Mouse (Mus musculus) heart, postnatal 4 days (tissue): ENCODE measurements around the gene Gimap1. TPM values are rescaled to one million over a fixed set of nuclear protein-coding genes. Genes with fewer than 3 reads are reported as not detected.

Experiments used
- DNase-seq: peaks from one replicate; pipeline ENCODE4 v3.0.0; 2021
- total RNA-seq, 2 experiments: library from RNA; stranded (reverse); gene quantifications; 2 replicates each; pipeline ENCODE4 v1.2.3; 2021

Gimap1 gene
- total RNA-seq = 10 to 100 TPM; 12.9 to 19.4 TPM

DNA sequence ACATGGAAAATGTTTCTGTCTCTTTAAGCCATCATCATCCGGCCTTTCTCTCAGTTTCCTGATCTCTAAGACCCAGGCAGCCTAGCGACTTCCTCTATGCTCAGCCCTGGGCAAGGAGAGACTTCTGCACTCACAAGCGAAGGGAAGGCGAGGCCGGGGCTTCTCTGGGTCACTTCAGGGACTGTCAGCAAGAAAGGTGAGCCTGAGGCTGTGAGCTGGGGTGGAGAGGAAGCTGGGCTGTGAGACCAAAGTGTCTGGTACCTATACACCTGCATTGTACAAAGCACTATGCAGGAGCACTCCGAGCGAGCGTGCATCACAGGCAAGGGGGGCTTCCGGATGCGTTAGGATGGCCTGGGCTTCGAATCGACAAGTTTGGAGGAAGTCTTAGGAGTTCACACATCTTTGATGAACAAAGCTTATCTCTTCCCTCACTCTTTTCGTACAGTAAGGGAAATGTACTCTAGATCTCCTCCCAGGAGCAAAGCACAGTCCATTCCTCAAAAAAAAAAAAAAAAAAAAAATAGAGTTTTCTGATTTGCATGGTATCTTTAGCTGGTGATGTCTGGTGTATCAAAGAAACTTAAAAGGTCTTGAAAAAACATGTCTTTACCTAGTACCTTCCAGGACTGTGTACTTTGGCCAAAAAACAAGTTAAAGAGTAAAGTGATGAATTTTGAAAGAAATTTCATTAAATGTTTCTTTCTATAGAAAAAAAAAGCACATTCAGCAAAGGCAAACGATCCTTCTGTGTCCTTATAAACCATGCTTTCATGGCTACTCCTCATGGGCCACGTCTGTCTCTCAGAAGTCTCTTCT is at the start of gene Gimap1:
TSS of gene Gimap1 (plus strand) at position 94 of the 819 bp plus-strand sequence.
- peak; percentile 41 for DNase-seq

DNA sequence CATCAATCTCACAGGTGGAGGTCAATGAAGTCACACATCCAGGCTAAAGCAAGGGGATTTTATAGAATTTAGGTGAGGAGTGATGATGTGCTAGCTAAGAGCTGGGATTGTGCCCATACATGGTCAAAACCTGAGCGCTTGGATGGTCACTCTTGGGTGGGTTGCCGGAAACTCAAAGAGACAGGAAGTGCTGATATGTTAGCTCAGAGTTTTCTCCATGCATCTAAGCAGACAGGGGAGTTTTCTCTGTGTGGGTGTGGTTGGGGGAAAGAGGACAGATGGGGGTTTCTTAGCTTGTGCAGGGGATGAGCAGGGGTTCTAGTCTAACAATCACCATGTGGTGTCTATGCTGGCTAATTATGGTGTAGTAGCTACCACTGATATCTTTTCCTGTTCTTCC is 49.5 kb upstream of the Gimap1 start:
- no peak for DNase-seq

DNA sequence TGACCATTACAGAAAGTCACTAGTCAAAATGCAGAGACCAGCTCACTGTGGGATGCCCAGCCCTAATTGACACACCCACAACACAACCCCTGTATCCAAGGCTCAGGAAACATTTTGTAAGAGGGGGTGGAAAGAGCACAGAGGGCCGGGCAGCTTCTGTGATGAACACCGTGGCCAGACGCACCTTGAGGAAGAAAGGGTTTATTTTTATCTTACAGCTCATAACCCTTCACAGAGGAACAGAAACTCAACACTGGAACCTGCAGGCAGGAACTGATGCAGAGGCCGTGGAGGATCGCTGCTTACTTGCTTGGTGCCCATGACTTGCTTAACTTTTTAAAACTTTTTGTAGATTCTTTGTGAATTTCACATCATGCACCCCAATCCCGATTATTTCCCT is 45.9 kb upstream of the Gimap1 start:
- no peak for DNase-seq

GRCm38 (mm10) chr6:48696830-48697554 is 41.9 kb upstream of the Gimap1 start:
- DNase-seq = no peak

GRCm38 (mm10) chr6:48697555-48697930 is 41.3 kb upstream of the Gimap1 start:
- DNase-seq = no peak

GRCm38 (mm10) chr6:48698066-48698856 is 40.6 kb upstream of the Gimap1 start:
- DNase-seq = no peak

- DNase-seq = no peak
Measured at GRCm38 (mm10) chr6:48698888-48699287, 40.0 kb upstream of the Gimap1 start.

DNA sequence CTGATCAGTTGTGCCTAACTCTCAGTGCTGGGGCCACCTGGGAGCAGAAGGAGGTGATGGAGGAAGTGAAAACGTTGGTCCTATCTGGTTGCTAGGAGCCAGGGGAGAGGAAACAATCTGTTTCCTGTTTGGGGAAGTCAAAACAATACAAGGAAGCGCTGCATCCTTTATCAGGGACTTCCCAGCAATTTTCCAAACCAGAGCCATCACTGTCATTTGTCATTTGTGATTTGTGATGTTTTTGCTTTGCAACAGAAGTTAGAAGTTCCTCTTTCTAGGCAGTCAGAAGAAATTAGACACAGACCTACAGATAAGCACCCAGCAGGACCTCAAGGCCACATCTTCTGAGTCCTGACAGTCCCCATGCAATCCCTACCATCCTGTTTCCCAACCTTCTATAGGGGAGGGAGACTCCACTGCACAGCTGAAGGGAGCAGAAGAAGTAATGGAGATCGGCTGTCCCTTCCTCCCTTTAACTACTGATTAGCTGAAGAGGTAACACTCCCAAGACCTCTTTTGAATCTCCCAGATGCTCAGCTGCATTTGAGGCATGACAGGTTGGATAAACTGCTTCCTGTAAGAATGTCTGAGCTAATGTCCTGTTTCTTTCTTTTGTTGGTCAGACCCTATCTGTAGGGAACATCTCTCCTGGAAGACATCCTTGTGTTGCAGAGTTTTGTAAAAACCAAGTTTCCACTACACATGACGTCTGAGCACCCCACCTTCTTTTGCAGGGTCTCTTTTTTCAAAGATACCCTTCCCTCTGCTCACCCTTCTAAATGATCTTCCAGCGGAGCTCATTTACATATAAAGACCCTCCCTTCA is 38.4 kb upstream of the Gimap1 start:
- DNase-seq = peak; percentile 29

GRCm38 (mm10) chr6:48702146-48702545 is 36.7 kb upstream of the Gimap1 start:
- no peak for DNase-seq

- DNase-seq = no peak
Measured at GRCm38 (mm10) chr6:48702601-48703000, 36.3 kb upstream of the Gimap1 start.

DNA sequence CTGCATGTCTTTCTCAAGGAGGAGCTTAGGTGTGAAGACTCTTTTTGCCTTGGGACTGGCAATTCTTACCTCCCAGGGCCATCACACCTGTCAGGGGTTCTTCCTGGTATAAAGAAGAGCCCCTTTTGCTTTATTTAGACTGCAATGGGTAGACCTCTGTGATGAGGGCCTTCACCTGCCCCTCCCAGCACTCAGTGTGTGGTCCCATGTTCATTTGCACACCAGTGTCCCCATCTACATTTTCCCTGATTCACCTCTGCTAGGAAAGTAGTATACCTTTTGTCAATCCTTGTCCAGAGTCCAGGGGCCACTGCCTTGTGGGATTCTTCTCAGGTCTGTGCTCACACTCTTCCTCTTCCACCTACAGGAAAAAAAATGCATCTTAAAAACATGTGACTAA is 34.7 kb upstream of the Gimap1 start:
- no peak for DNase-seq

DNA sequence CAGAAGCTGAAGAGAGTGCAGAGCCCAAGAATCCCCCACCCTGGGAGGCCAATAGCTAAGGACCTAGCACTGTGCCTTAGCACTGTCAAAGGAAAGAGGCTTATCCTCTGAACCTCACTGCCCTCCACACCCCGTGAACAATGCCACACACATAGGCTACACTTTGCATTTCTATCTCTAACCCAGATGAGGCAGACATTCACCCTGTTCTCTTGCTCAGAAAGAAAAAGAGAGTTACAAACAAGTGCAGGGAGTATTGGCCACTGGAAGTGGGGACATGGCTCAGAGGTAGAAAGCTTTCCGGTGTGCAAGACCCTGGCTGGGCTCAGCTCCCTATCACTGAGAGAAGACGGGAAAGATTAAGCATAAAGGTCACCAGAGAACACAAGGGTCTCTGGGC is 32.7 kb upstream of the Gimap1 start:
- DNase-seq = no peak

DNA sequence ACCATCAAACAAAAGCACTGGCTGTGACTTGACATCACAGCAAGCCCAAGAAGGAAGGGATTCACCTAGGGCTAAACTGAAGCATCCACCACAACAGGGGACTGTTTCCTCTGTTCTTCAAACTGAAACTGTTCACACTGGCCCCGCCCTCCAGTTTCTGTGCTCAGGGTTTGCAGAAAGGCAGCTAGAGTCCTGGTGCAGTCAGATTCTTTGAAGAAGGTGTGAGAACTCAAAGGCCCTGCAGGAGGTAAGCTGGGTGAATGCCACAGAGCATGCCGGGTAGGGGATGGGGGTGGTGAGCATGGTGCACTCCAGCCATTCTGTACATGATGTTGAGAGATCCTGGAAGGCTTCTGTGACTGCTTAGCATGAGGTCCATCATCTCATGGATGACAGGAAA is 20.4 kb upstream of the Gimap1 start, which contains the start of the genes Gm28053 and Gimap7:
TSS of gene Gm28053 (plus strand) at position 153 of the 400 bp plus-strand sequence.
TSS of gene Gimap7 (plus strand) at position 167 of the 400 bp plus-strand sequence.
- no peak for DNase-seq

GRCm38 (mm10) chr6:48720326-48720725 is 18.5 kb upstream of the Gimap1 start:
- no peak for DNase-seq

GRCm38 (mm10) chr6:48723468-48723867 is 15.4 kb upstream of the Gimap1 start:
- no peak for DNase-seq

GRCm38 (mm10) chr6:48725476-48725875 is 13.4 kb upstream of the Gimap1 start:
- DNase-seq = peak; percentile 83

DNA sequence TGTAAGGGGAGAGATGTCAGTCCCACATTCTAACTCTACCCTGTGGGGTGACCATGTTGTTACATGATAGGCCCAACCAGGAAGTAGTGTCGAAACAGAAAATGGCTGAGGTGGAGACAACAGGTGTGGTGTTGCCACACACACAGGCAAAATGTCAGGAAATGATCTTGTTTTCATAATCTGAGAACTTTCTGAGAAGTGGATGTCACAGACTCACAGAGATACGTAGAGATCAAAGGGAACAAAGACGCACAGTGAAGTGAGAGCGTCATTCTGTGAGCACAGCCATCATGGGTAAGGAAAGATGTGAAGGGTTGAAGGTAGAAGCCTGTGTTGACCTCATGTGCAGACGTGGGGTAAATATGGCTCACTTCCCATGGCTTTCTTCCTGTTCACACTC is 11.1 kb upstream of the Gimap1 start:
- DNase-seq = no peak

DNA sequence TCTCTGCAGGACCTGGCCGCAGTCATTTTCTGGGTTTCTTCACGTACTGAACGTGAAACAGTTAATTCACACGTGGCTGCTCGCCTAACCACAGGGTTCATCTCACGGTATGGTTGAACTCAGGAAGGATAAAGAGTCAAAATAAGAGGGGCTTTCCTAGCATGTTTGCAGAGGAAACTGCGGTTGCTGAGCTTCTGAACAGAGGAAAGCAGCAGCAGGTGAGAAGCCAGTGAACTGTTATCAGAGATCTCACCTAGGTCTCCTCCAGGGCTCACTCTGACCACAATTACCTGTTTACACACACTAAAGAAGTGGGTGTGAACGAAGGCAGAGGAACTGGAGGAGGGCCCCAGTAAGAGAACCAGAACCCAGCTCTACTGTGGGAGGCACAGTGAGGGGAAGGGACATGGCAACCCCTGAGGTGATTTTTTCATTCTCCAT is 6.0 kb upstream of the Gimap1 start:
- DNase-seq = no peak

GRCm38 (mm10) chr6:48733660-48734059 is 5.2 kb upstream of the Gimap1 start:
- DNase-seq = no peak

DNA sequence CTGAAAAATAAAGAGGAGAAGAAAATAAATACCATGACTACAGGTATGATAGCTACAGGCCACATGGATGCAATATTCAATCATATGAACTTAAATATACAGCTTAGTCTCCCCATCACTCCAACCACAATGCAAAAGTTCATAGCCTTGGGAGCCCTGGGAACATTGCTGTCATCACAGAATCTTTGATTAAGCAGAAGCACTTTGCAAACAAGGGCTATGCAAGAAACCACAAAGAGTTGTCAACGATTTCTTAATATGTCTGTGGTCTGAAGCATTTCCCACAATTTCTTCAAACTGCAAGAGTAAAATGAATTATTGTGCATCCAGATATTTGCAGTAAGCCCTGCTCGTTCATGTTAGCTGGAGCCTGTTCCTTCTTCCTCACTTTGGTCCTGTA is 1.8 kb upstream of the Gimap1 start:
- DNase-seq = no peak

GRCm38 (mm10) chr6:48737688-48738087 is 1.2 kb upstream of the Gimap1 start:
- DNase-seq = no peak

GRCm38 (mm10) chr6:48739780-48740055 is 864 bp downstream of the Gimap1 start:
- DNase-seq = no peak
